Mouse (Mus musculus) hindbrain, embryonic 12.5 days (tissue): ENCODE results near the gene Gm17662. TPM values are rescaled to one million over a fixed set of nuclear protein-coding genes. Genes with fewer than 3 reads are reported as not detected.
A peak's percentile ranks its signal among the peaks of the same experiment; 100 is the strongest.

ENCODE experiments used
- ATAC-seq: fragments of 200-750 bp; cut with Nextera tagmentation; 2 replicates; pipeline ENCODE4 v1.8.0; 2017; ENCODE audit warnings: moderate TSS enrichment; ENCODE audit not compliant: low FRiP score
- H3K27ac ChIP-seq: fragments of 300-500 bp; sonication (generic); 2 replicates; pipeline ENCODE4 v1.5.1; 2016; ENCODE audit warnings: mild to moderate bottlenecking
- H3K27me3 ChIP-seq: fragments of 300-500 bp; sonication (generic); 2 replicates; pipeline ENCODE4 v1.6.1; 2016; ENCODE audit warnings: mild to moderate bottlenecking
- H3K36me3 ChIP-seq: fragments of 300-500 bp; sonication (generic); 2 replicates; pipeline ENCODE4 v1.6.1; 2016; ENCODE audit warnings: mild to moderate bottlenecking
- H3K4me1 ChIP-seq: fragments of 300-500 bp; sonication (generic); 2 replicates; pipeline ENCODE4 v1.6.1; 2016
- H3K4me2 ChIP-seq: fragments of 300-500 bp; sonication (generic); replicated peaks from 2 replicates; pipeline ENCODE4 v1.6.1; 2016; ENCODE audit warnings: mild to moderate bottlenecking
- H3K4me3 ChIP-seq: fragments of 300-500 bp; sonication (generic); 2 replicates; pipeline ENCODE4 v1.5.1; 2016; ENCODE audit warnings: mild to moderate bottlenecking
- H3K9ac ChIP-seq: fragments of 300-500 bp; sonication (generic); 2 replicates; pipeline ENCODE4 v1.6.1; 2016; ENCODE audit warnings: mild to moderate bottlenecking, moderate library complexity
- H3K9me3 ChIP-seq: fragments of 300-500 bp; sonication (generic); replicated peaks from 2 replicates; pipeline ENCODE4 v1.6.1; 2016; ENCODE audit warnings: mild to moderate bottlenecking
- WGBS: fragments of 180-500 bp; shearing (Covaris S2); methylation state at CpG from one replicate; pipeline ENCODE4 v1.1.7; 2016; 5-methylcytosine and 5-hydroxymethylcytosine counted together
- polyA plus RNA-seq: library from polyadenylated mRNA; unstranded; fragments of >200 nt; fragmentation: Nextera tagmentation; extraction: Ambion mirVana; gene quantifications from 2 replicates; pipeline ENCODE4 v1.2.1, GENCODE M21; 2016

Gene Gm17662
- not detected in 2 replicates for polyA plus RNA-seq

- Histone ChIP-seq H3K27ac (no peak within 1 kb of the TSS), H3K9ac (no peak within 1 kb of the TSS), H3K4me3 (no peak within 1 kb of the TSS), H3K9me3 (no peaks in the 10 kb centered on the region), H3K4me1 (no peaks in the 10 kb centered on the region), H3K36me3 (no peaks in the 10 kb centered on the region), H3K4me2 (no peak within 1 kb of the TSS), H3K27me3 (no peaks in the 10 kb centered on the region)
- no peak for ATAC-seq
- 85% methylated on average over 1 of the region's 1 CpGs for WGBS
These were observed at the start of gene Gm17662 for GRCm38 (mm10) chr4:104857029-104857428. Gene Gm17662, plus strand, starts transcription at chr4:104857329.

GRCm38 (mm10) chr4:104810710-104811286 lies 46.3 kb upstream of the Gm17662 start:
- no peaks in the 10 kb centered on the region for H3K27me3 ChIP-seq
- H3K9me3 ChIP-seq, result no peaks in the 10 kb centered on the region
- H3K4me3 ChIP-seq, result no peak overlapping the region
- WGBS, result 60% methylated on average over 10 of the region's 10 CpGs
- peak; percentile 67; the same call in 1 of the 2 replicates for ATAC-seq
- H3K36me3 ChIP-seq, result no peaks in the 10 kb centered on the region
- peaks cover 4% of the 10 kb centered on the region for H3K4me1 ChIP-seq
- no peak overlapping the region for H3K27ac ChIP-seq
- no peak overlapping the region for H3K4me2 ChIP-seq
- no peak overlapping the region for H3K9ac ChIP-seq

- Histone ChIP-seq H3K4me2 (no peak overlapping the region), H3K4me3 (no peak overlapping the region), H3K36me3 (no peaks in the 10 kb centered on the region), H3K9me3 (no peaks in the 10 kb centered on the region), H3K4me1 (peaks cover 4% of the 10 kb centered on the region), H3K9ac (no peak overlapping the region), H3K27ac (no peak overlapping the region), H3K27me3 (no peaks in the 10 kb centered on the region)
- ATAC-seq, result no peak
- WGBS, result 64% methylated on average over 2 of the region's 2 CpGs
These were observed 43.5 kb upstream of the Gm17662 start for GRCm38 (mm10) chr4:104813617-104814016.

GRCm38 (mm10) chr4:104816519-104817232 lies 40.5 kb upstream of the Gm17662 start:
- Histone ChIP-seq H3K9ac (no peak overlapping the region), H3K4me2 (no peak overlapping the region)
- no peak for ATAC-seq

GRCm38 (mm10) chr4:104817509-104817908 lies 39.6 kb upstream of the Gm17662 start:
- WGBS, result 46% methylated on average over 2 of the region's 2 CpGs
- Histone ChIP-seq H3K9ac (no peak overlapping the region), H3K4me2 (no peak overlapping the region), H3K27me3 (no peaks in the 10 kb centered on the region), H3K4me1 (no peaks in the 10 kb centered on the region), H3K36me3 (no peaks in the 10 kb centered on the region), H3K27ac (no peak overlapping the region), H3K4me3 (no peak overlapping the region), H3K9me3 (no peaks in the 10 kb centered on the region)
- ATAC-seq, result no peak

More at GRCm38 (mm10) chr4:104816519-104817232, 40.5 kb upstream of the Gm17662 start:
- Histone ChIP-seq H3K4me3 (no peak overlapping the region), H3K4me1 (no peaks in the 10 kb centered on the region), H3K9me3 (no peaks in the 10 kb centered on the region), H3K36me3 (no peaks in the 10 kb centered on the region), H3K27me3 (no peaks in the 10 kb centered on the region), H3K27ac (no peak overlapping the region)
- 87% methylated on average over 4 of the region's 4 CpGs for WGBS

- no peak overlapping the region for H3K9ac ChIP-seq
- WGBS, result 63% methylated on average over 4 of the region's 4 CpGs
- no peaks in the 10 kb centered on the region for H3K4me1 ChIP-seq
- no peak overlapping the region for H3K4me3 ChIP-seq
- no peak overlapping the region for H3K4me2 ChIP-seq
- no peak for ATAC-seq
- no peaks in the 10 kb centered on the region for H3K27me3 ChIP-seq
- no peaks in the 10 kb centered on the region for H3K9me3 ChIP-seq
- H3K36me3 ChIP-seq, result no peaks in the 10 kb centered on the region
- no peak overlapping the region for H3K27ac ChIP-seq
These were observed 38.1 kb upstream of the Gm17662 start for GRCm38 (mm10) chr4:104818986-104819385.

- no peaks in the 10 kb centered on the region for H3K9me3 ChIP-seq
- H3K4me2 ChIP-seq, result no peak overlapping the region
- no peak overlapping the region for H3K27ac ChIP-seq
- ATAC-seq, result no peak
- WGBS, result 73% methylated on average over 4 of the region's 4 CpGs
- H3K9ac ChIP-seq, result no peak overlapping the region
- no peaks in the 10 kb centered on the region for H3K36me3 ChIP-seq
- H3K4me1 ChIP-seq, result no peaks in the 10 kb centered on the region
- H3K27me3 ChIP-seq, result no peaks in the 10 kb centered on the region
- no peak overlapping the region for H3K4me3 ChIP-seq
These were observed 37.2 kb upstream of the Gm17662 start for GRCm38 (mm10) chr4:104819891-104820290.

- no peak for ATAC-seq
- Histone ChIP-seq H3K4me2 (no peak overlapping the region), H3K27me3 (no peaks in the 10 kb centered on the region), H3K4me1 (no peaks in the 10 kb centered on the region), H3K9me3 (no peaks in the 10 kb centered on the region), H3K36me3 (no peaks in the 10 kb centered on the region), H3K9ac (no peak overlapping the region), H3K27ac (no peak overlapping the region), H3K4me3 (no peak overlapping the region)
- 83% methylated on average over 4 of the region's 4 CpGs for WGBS
These were observed 33.5 kb upstream of the Gm17662 start for GRCm38 (mm10) chr4:104823597-104824101.

- 72% methylated on average over 7 of the region's 7 CpGs for WGBS
- no peak for ATAC-seq
These were observed 32.6 kb upstream of the Gm17662 start for GRCm38 (mm10) chr4:104824381-104825077.

GRCm38 (mm10) chr4:104828939-104829338 lies 28.2 kb upstream of the Gm17662 start:
- Histone ChIP-seq H3K9me3 (no peaks in the 10 kb centered on the region), H3K27ac (no peak overlapping the region), H3K36me3 (no peaks in the 10 kb centered on the region), H3K4me1 (no peaks in the 10 kb centered on the region), H3K4me3 (no peak overlapping the region), H3K4me2 (no peak overlapping the region), H3K27me3 (no peaks in the 10 kb centered on the region), H3K9ac (no peak overlapping the region)
- ATAC-seq, result no peak
- 86% methylated on average over 5 of the region's 5 CpGs for WGBS

More at GRCm38 (mm10) chr4:104824381-104825077, 32.6 kb upstream of the Gm17662 start:
- H3K9me3 ChIP-seq, result no peaks in the 10 kb centered on the region
- H3K4me3 ChIP-seq, result no peak overlapping the region
- H3K27me3 ChIP-seq, result no peaks in the 10 kb centered on the region
- H3K4me1 ChIP-seq, result no peaks in the 10 kb centered on the region
- no peak overlapping the region for H3K27ac ChIP-seq
- H3K36me3 ChIP-seq, result no peaks in the 10 kb centered on the region
- H3K4me2 ChIP-seq, result no peak overlapping the region
- no peak overlapping the region for H3K9ac ChIP-seq

GRCm38 (mm10) chr4:104835096-104835495 lies 22.0 kb upstream of the Gm17662 start:
- 21% methylated on average over 5 of the region's 5 CpGs for WGBS
- peak; percentile 83 for ATAC-seq
- Histone ChIP-seq H3K9ac (no peak overlapping the region), H3K9me3 (no peaks in the 10 kb centered on the region), H3K27me3 (no peaks in the 10 kb centered on the region), H3K27ac (peak overlapping the region; percentile 68), H3K4me1 (peaks cover 12% of the 10 kb centered on the region), H3K36me3 (no peaks in the 10 kb centered on the region), H3K4me2 (no peak overlapping the region), H3K4me3 (no peak overlapping the region)

- Histone ChIP-seq H3K27ac (no peak overlapping the region), H3K27me3 (no peaks in the 10 kb centered on the region), H3K4me1 (peaks cover 12% of the 10 kb centered on the region), H3K4me2 (no peak overlapping the region), H3K36me3 (no peaks in the 10 kb centered on the region), H3K9ac (no peak overlapping the region), H3K9me3 (no peaks in the 10 kb centered on the region), H3K4me3 (no peak overlapping the region)
- no peak for ATAC-seq
- 96% methylated on average over 2 of the region's 2 CpGs for WGBS
These were observed 18.8 kb upstream of the Gm17662 start for GRCm38 (mm10) chr4:104838342-104838741.
